Mouse (Mus musculus) CH12.LX (cell line): ENCODE data around the gene Dido1. TPM values are rescaled to one million over a fixed set of nuclear protein-coding genes. Genes with fewer than 3 reads are reported as not detected.

Experiments used
- DNase-seq: peaks from one replicate; pipeline ENCODE4 v3.0.0-alpha.2; 2013; ENCODE audit errors: extremely low read depth
- H3K27ac ChIP-seq: 2 replicates; pipeline ENCODE4 v1.5.1; 2012; ENCODE audit warnings: low read depth, mild to moderate bottlenecking, control low read depth, moderate library complexity; ENCODE audit not compliant: insufficient read depth
- H3K27me3 ChIP-seq: replicated peaks from 2 replicates; pipeline ENCODE3; 2012; ENCODE audit warnings: inconsistent platforms
- H3K36me3 ChIP-seq, 2 experiments: replicated peaks in 1 of 2; 2 replicates each; pipeline versions ENCODE3 to v1.6.1; 2012; ENCODE audit warnings: inconsistent platforms in 1 of 2, low read length in 1 of 2, mild to moderate bottlenecking in 1 of 2, mixed read lengths in 1 of 2, moderate library complexity in 1 of 2; ENCODE audit not compliant: control insufficient read depth in 1 of 2, insufficient read depth in 1 of 2
- H3K4me1 ChIP-seq, 2 experiments: 2 replicates each; pipeline ENCODE4 v1.6.1; 2012; ENCODE audit warnings: inconsistent platforms in 1 of 2, moderate library complexity in 1 of 2; ENCODE audit not compliant: insufficient read depth in 2 of 2, control insufficient read depth in 1 of 2
- H3K4me2 ChIP-seq: 2 replicates; pipeline ENCODE4 v1.6.1; 2012; ENCODE audit warnings: low read depth, mild to moderate bottlenecking, control low read depth; ENCODE audit not compliant: poor library complexity, insufficient read depth, severe bottlenecking
- H3K4me3 ChIP-seq, 3 experiments: fragments of 150-350 bp in 1 of 3; sonication (generic) in 1 of 3; replicated peaks in 1 of 3; 2 replicates each; pipeline versions ENCODE3 to v1.5.1; 2011 to 2012; ENCODE audit warnings: low read depth in 2 of 3, low read length in 2 of 3, mild to moderate bottlenecking in 2 of 3, moderate library complexity in 2 of 3, control low read depth in 1 of 3, improper control_type of control experiment in 1 of 3, inconsistent platforms in 1 of 3, mixed read lengths in 1 of 3; ENCODE audit not compliant: poor library complexity in 1 of 3
- H3K79me2 ChIP-seq: replicated peaks from 2 replicates; pipeline ENCODE4 v1.6.1; 2012; ENCODE audit warnings: mild to moderate bottlenecking, moderate library complexity; ENCODE audit not compliant: control insufficient read depth, poor library complexity, insufficient read depth, severe bottlenecking; ENCODE audit errors: extremely low read depth
- H3K9ac ChIP-seq: 2 replicates; pipeline ENCODE4 v1.6.1; 2012; ENCODE audit warnings: low read depth, mild to moderate bottlenecking, control low read depth, moderate library complexity; ENCODE audit not compliant: insufficient read depth
- H3K9me3 ChIP-seq: replicated peaks from 2 replicates; pipeline ENCODE3; 2012; ENCODE audit warnings: low read length, inconsistent platforms, mixed read lengths
- BHLHE40 ChIP-seq: IDR thresholded peaks from 2 replicates; pipeline ENCODE4 v1.6.1; 2011; ENCODE audit warnings: mild to moderate bottlenecking, low read depth, low read length, improper control_type of control experiment
- CHD1 ChIP-seq: IDR thresholded peaks from 2 replicates; pipeline ENCODE4 v1.6.1; 2012; ENCODE audit warnings: low read depth, low read length, improper control_type of control experiment, inconsistent platforms
- CTCF ChIP-seq, 2 experiments: IDR thresholded peaks in 1 of 2; conservative IDR thresholded peaks in 1 of 2; 2 replicates each; pipeline ENCODE4 v1.5.1; 2011 to 2012; ENCODE audit warnings: low read depth in 2 of 2, low read length in 2 of 2, improper control_type of control experiment in 1 of 2, inconsistent platforms in 1 of 2, mild to moderate bottlenecking in 1 of 2, moderate library complexity in 1 of 2
- E2F4 ChIP-seq: IDR thresholded peaks from 2 replicates; pipeline ENCODE4 v1.6.1; 2011; ENCODE audit warnings: low read depth, low read length, improper control_type of control experiment; ENCODE audit not compliant: insufficient replicate concordance
- EP300 ChIP-seq: IDR thresholded peaks from 2 replicates; pipeline ENCODE4 v1.6.1; 2011; ENCODE audit warnings: low read length, improper control_type of control experiment
- ETS1 ChIP-seq: conservative IDR thresholded peaks from 2 replicates; pipeline ENCODE4 v1.6.1; 2012; ENCODE audit warnings: low read depth, mild to moderate bottlenecking, inconsistent platforms, low read length, improper control_type of control experiment, moderate library complexity
- HCFC1 ChIP-seq: IDR thresholded peaks from 2 replicates; pipeline ENCODE4 v1.6.1; 2012; ENCODE audit warnings: low read depth, mild to moderate bottlenecking, inconsistent platforms, low read length, improper control_type of control experiment
- IRF4 ChIP-seq: IDR thresholded peaks from 2 replicates; pipeline ENCODE4 v1.6.1; 2014; ENCODE audit warnings: low read depth, mild to moderate bottlenecking, inconsistent platforms, low read length, improper control_type of control experiment
- JUND ChIP-seq: conservative IDR thresholded peaks from 2 replicates; pipeline ENCODE4 v1.6.1; 2011; ENCODE audit warnings: low read depth, low read length, improper control_type of control experiment
- MAX ChIP-seq: IDR thresholded peaks from 2 replicates; pipeline ENCODE4 v1.6.1; 2011; ENCODE audit warnings: low read length, improper control_type of control experiment
- MEF2A ChIP-seq: IDR thresholded peaks from 2 replicates; pipeline ENCODE4 v1.6.1; 2014; ENCODE audit warnings: low read depth, mild to moderate bottlenecking, inconsistent platforms, low read length, improper control_type of control experiment, borderline replicate concordance
- MXI1 ChIP-seq: IDR thresholded peaks from 2 replicates; pipeline ENCODE4 v1.6.1; 2011; ENCODE audit warnings: mild to moderate bottlenecking, low read depth, low read length, improper control_type of control experiment
- MYC ChIP-seq: IDR thresholded peaks from 2 replicates; pipeline ENCODE4 v1.6.1; 2011; ENCODE audit warnings: low read depth, mild to moderate bottlenecking, improper control_type of control experiment, low read length
- NRF1 ChIP-seq: IDR thresholded peaks from 2 replicates; pipeline ENCODE4 v1.6.1; 2014; ENCODE audit warnings: low read depth, mild to moderate bottlenecking, inconsistent platforms, low read length, improper control_type of control experiment, moderate library complexity
- POLR2A ChIP-seq: IDR thresholded peaks from 2 replicates; pipeline ENCODE4 v1.6.1; 2011; ENCODE audit warnings: low read depth, mild to moderate bottlenecking, improper control_type of control experiment, low read length
- POLR2AphosphoS2 ChIP-seq: IDR thresholded peaks from 2 replicates; pipeline ENCODE4 v1.6.1; 2011; ENCODE audit warnings: low read depth, low read length, improper control_type of control experiment
- RAD21 ChIP-seq: IDR thresholded peaks from 2 replicates; pipeline ENCODE4 v1.6.1; 2011; ENCODE audit warnings: low read depth, mild to moderate bottlenecking, low read length, improper control_type of control experiment, moderate library complexity
- RCOR1 ChIP-seq: conservative IDR thresholded peaks from 2 replicates; pipeline ENCODE4 v1.6.1; 2012; ENCODE audit warnings: low read depth, mild to moderate bottlenecking, inconsistent platforms, low read length, improper control_type of control experiment
- SIN3A ChIP-seq: IDR thresholded peaks from 2 replicates; pipeline ENCODE4 v1.6.1; 2012; ENCODE audit warnings: low read length, improper control_type of control experiment, inconsistent platforms
- SMC3 ChIP-seq: IDR thresholded peaks from 2 replicates; pipeline ENCODE4 v1.6.1; 2011; ENCODE audit warnings: low read depth, low read length, improper control_type of control experiment
- TBP ChIP-seq: conservative IDR thresholded peaks from 2 replicates; pipeline ENCODE4 v1.6.1; 2011; ENCODE audit warnings: low read depth, low read length, improper control_type of control experiment
- UBTF ChIP-seq: IDR thresholded peaks from 2 replicates; pipeline ENCODE4 v1.6.1; 2012; ENCODE audit warnings: low read depth, mild to moderate bottlenecking, inconsistent platforms, low read length, improper control_type of control experiment, moderate library complexity
- ZMIZ1 ChIP-seq: IDR thresholded peaks from 2 replicates; pipeline ENCODE4 v1.6.1; 2012; ENCODE audit warnings: low read depth, mild to moderate bottlenecking, inconsistent platforms, low read length, improper control_type of control experiment
- ZNF384 ChIP-seq: IDR thresholded peaks from 2 replicates; pipeline ENCODE4 v1.6.1; 2012; ENCODE audit warnings: low read depth, low read length, improper control_type of control experiment, inconsistent platforms
- dilution Hi-C: fragments of 300-500 bp; cut with MboI; formaldehyde crosslinking; loops from 2 replicates; pipeline ENCODE4 v1.14.3; 2020; ENCODE audit warnings: low sequenced_read_pairs; ENCODE audit not compliant: extremely low pct_unique_long_range_greater_than_20kb, extremely low pct_ligation_motif_present
- in situ Hi-C: fragments of 300-500 bp; cut with MboI; formaldehyde crosslinking; loops from 3 replicates; pipeline ENCODE4 v1.14.3; 2019; ENCODE audit warnings: low sequenced_read_pairs, low pct_ligation_motif_present, low pct_unique_long_range_greater_than_20kb, mixed read lengths
- polyA plus RNA-seq: library from polyadenylated mRNA; unstranded; fragments of >175 nt; gene quantifications from 2 replicates; pipeline ENCODE4 v1.2.1, GENCODE M21; 2012; ENCODE audit warnings: low read depth; ENCODE audit not compliant: insufficient read length
- total RNA-seq, 2 experiments: library from RNA; depleted of rRNA; stranded (reverse); fragments of 300-350 nt in 1 of 2; fragments of >200 nt in 1 of 2; gene quantifications; 2 replicates each; pipeline ENCODE4 v1.2.3; 2012 to 2014

Dido1 gene
- total and polyA plus RNA-seq, 3 experiments = 16.4 to 25.0 (median 24.9) TPM

DNA sequence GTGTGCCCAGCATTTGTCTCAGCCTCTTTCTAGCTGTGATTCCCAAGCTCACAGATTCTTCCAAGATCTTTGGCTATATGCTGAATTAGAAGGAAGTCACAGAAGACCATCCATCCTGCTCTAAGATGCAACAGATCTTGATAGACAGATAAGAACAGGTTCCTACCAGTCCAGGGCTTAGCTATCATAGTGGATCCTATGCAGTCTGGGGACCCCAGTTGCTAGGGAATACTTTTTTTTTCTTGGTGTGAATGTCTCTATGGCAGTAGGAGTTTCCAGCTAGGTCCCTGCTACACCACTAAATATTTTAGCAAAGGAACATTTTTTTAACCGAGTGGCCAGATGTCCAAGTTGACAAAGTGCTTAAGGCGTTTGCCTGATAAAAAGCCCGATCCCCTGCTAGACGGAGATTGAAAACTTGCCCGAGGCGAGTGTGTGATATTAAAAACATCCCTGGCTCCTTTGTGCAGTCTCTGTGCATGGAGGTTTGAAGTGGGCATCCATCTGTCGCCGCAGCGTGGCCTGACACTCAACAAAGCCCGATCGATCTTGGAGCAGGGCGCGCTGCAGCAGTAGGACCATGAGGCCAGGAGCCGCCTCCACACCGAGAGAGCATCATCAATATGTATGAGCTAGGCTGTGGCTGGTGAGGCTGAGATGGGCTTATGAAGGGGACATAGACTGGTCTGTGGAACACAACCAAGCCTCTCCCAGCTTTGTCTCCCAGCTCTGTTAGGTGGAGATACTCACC lies 48.9 kb upstream of the Dido1 start:
- dilution Hi-C loops (no loop called here), in situ Hi-C loops (loop anchor here (25.0 kb wide), 1 partner anchor 296 kb away; the partner anchor contains the start of gene Slco4a1)
- Histone ChIP-seq H3K79me2 (no peaks in the 10 kb centered on the region), H3K27me3 (peaks cover 87% of the 10 kb centered on the region), H3K4me1 (0 out of 4 replicates have a peak, but pooled peaks cover 0 to under 1% of the 10 kb centered on the region in 2 experiments), H3K9ac (no peak overlapping the region), H3K36me3 (no peaks in the 10 kb centered on the region), H3K4me3 (no peak overlapping the region), H3K4me2 (no peak overlapping the region), H3K9me3 (no peaks in the 10 kb centered on the region), H3K27ac (no peak overlapping the region)
- TF ChIP-seq CTCF (conservative IDR thresholded peaks at IDR 0.05 in 1 of 2, IDR thresholded peaks at IDR 0.05 in 1 of 2; ENCODE audit: low read depth in 2 of 2, low read length in 2 of 2) (no peak), IRF4 (no peak), RCOR1 (no peak), NRF1 (no peak), POLR2A (no peak), UBTF (no peak), RAD21 (no peak), SMC3 (no peak), MXI1 (no peak), ZNF384 (no peak), EP300 (no peak), MEF2A (no peak), HCFC1 (no peak), TBP (no peak), JUND (no peak), BHLHE40 (no peak), CHD1 (no peak), MAX (no peak), MYC (no peak)
- no peak for DNase-seq

DNA sequence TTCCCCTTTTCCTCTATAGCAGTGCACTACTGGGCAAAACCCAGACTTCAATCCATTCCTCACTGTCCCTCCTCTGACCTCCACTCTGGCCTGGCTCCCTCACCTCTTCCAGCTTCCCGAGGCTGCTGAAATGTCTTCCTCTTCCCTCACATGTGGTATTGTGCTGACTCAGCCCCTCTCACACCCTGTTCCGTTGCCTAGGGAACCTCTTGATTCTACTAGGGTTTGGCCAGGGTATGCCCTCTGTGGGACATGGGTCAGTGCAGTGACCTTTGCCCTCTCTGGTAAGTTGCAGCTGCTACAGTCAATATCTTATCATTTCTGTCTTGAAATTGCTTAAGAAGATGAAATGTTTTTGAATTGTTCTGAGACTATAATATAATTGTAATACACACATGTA lies 47.0 kb upstream of the Dido1 start:
- Histone ChIP-seq H3K4me3 (no peak overlapping the region), H3K27ac (no peak overlapping the region), H3K9ac (no peak overlapping the region), H3K36me3 (no peaks in the 10 kb centered on the region), H3K9me3 (no peaks in the 10 kb centered on the region), H3K4me2 (no peak overlapping the region), H3K4me1 (no peaks in the 10 kb centered on the region), H3K27me3 (peaks cover 85% of the 10 kb centered on the region), H3K79me2 (no peaks in the 10 kb centered on the region)
- in situ Hi-C loops = loop anchor here (25.0 kb wide), 1 partner anchor 294 kb away; the partner anchor contains the start of gene Slco4a1
- DNase-seq = no peak
- TF ChIP-seq ETS1 (no peak), ZNF384 (no peak), IRF4 (no peak), BHLHE40 (no peak), TBP (no peak), CHD1 (no peak), HCFC1 (no peak), E2F4 (no peak), EP300 (no peak), SIN3A (no peak), POLR2AphosphoS2 (no peak), CTCF (conservative IDR thresholded peaks at IDR 0.05 in 1 of 2, IDR thresholded peaks at IDR 0.05 in 1 of 2; ENCODE audit: low read depth in 2 of 2, low read length in 2 of 2) (no peak), ZMIZ1 (no peak), POLR2A (no peak), RAD21 (no peak), RCOR1 (no peak)
- TF ChIP-seq, all 38 proteins: peak for 0
- dilution Hi-C loops = no loop called here
